Mouse (Mus musculus): ENCODE data around the gene Slc44a5. TPM values are rescaled to one million over a fixed set of nuclear protein-coding genes. Genes with fewer than 3 reads are reported as not detected.

Slc44a5 gene
- total RNA-seq, 1 experiment: 0.09 TPM

DNA sequence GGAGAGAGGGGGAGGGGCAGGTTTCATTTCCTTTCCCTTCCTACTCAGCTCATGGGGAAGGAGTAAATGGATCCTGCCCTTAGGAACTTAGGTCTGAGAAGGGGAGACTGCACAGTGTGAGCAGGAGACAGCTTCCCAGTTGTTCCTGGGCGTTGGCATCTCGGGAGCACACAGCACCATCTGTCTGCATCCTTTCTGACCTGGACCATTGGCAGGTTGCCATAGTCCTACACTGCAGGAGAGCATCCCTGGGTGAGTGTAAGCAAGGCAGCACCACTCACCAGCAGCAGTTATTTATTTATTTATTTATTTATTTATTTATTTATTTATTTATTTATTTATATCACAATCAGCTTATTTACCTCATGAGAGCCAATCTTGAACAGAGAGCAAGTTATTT is 12.4 kb upstream of the Slc44a5 start:
- no peak overlapping the region for H3K27ac ChIP-seq (ENCODE audit: insufficient read depth, low read depth, low read length, poor library complexity, severe bottlenecking)
- TF ChIP-seq ZC3H11A (IDR thresholded peaks at IDR 0.05; ENCODE audit: borderline replicate concordance, low read depth, low read length): no peak
- no peak for TF ChIP-seq CHD2 (IDR thresholded peaks at IDR 0.05; ENCODE audit: low read depth, low read length)
- no peak for TF ChIP-seq MAFK (IDR thresholded peaks at IDR 0.05; ENCODE audit: insufficient read depth, low read depth, low read length)
- TF ChIP-seq HCFC1 (IDR thresholded peaks at IDR 0.05; ENCODE audit: borderline replicate concordance, insufficient read depth, low read length): no peak
- TF ChIP-seq ZNF384 (IDR thresholded peaks at IDR 0.05; ENCODE audit: low read depth, low read length): no peak
- in situ Hi-C loops (cut with MboI; ENCODE audit: low sequenced_read_pairs in 2 of 2, unreplicated experiment in 2 of 2): loop anchor here (10.0 to 25.0 kb wide), 2 partner anchors 264 to 276 kb away; no protein-coding TSS in a partner anchor
- no peaks in the 10 kb centered on the region for H3K36me3 ChIP-seq (ENCODE audit: control insufficient read depth, insufficient read depth, low read length, poor library complexity, severe bottlenecking)
- no peak overlapping the region for H3K4me3 ChIP-seq (ENCODE audit: insufficient read depth in 1 of 2, low read depth in 1 of 2, low read length in 2 of 2, poor library complexity in 1 of 2, severe bottlenecking in 1 of 2)
- no peak for DNase-seq (ENCODE audit: low read depth, low spot score)
- no peak overlapping the region for H3K9ac ChIP-seq (ENCODE audit: insufficient read depth, low read depth, low read length, poor library complexity, severe bottlenecking)
- no peaks in the 10 kb centered on the region for H3K9me3 ChIP-seq (ENCODE audit: control insufficient read depth, insufficient read depth, low read depth, low read length)
- no peaks in the 10 kb centered on the region for H3K4me1 ChIP-seq (ENCODE audit: control insufficient read depth in 2 of 2, insufficient read depth in 2 of 2, low read length in 2 of 2, poor library complexity in 1 of 2)

DNA sequence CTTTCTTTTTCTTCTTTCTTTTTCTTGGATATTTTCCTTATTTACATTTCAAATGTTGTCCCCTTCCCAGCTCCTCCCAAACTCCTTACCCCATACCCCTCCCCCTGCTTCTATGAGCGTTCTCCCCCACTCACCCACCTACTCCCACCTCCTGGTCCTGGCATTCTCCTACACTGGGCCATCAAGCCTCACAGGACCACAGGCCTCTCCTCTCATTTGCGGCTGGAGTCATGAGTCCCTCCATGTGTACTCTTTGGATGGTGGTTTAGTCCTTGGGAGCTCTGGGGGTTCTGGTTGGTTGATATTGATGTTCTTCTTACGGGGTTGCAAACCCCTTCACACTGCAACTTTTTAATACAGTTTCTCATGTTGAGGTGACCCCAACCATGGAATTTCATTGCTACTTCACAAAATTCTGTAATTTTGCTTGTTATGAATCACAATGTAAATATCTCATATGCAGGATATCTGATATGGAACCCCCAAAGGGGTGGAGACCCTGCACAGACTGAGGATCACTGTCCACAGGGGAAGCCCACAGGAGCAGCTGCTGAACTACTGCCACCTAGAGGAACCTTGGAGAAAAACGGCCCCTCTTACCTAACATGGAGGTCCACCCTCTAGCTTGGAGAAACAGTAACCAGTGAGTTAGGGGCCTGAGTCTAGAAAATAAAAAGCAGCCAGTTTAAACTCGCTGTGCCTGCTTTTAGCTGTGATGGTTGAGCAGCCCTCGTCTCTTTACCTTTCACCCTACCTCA is 11.4 kb upstream of the Slc44a5 start:
- in situ Hi-C loops (cut with MboI; ENCODE audit: low sequenced_read_pairs in 2 of 2, unreplicated experiment in 2 of 2): loop anchor here (10.0 to 25.0 kb wide), 2 partner anchors 263 to 275 kb away; no protein-coding TSS in a partner anchor
- TF ChIP-seq ZC3H11A (IDR thresholded peaks at IDR 0.05; ENCODE audit: borderline replicate concordance, low read depth, low read length) (no peak), MAFK (IDR thresholded peaks at IDR 0.05; ENCODE audit: insufficient read depth, low read depth, low read length) (no peak), HCFC1 (IDR thresholded peaks at IDR 0.05; ENCODE audit: borderline replicate concordance, insufficient read depth, low read length) (no peak), ZNF384 (IDR thresholded peaks at IDR 0.05; ENCODE audit: low read depth, low read length) (no peak), CHD2 (IDR thresholded peaks at IDR 0.05; ENCODE audit: low read depth, low read length) (no peak)
- H3K9me3 ChIP-seq (ENCODE audit: control insufficient read depth, insufficient read depth, low read depth, low read length): no peaks in the 10 kb centered on the region
- no peaks in the 10 kb centered on the region for H3K4me1 ChIP-seq (ENCODE audit: control insufficient read depth in 2 of 2, insufficient read depth in 2 of 2, low read length in 2 of 2, poor library complexity in 1 of 2)
- H3K4me3 ChIP-seq (ENCODE audit: insufficient read depth in 1 of 2, low read depth in 1 of 2, low read length in 2 of 2, poor library complexity in 1 of 2, severe bottlenecking in 1 of 2): no peak overlapping the region
- no peak overlapping the region for H3K9ac ChIP-seq (ENCODE audit: insufficient read depth, low read depth, low read length, poor library complexity, severe bottlenecking)
- no peaks in the 10 kb centered on the region for H3K36me3 ChIP-seq (ENCODE audit: control insufficient read depth, insufficient read depth, low read length, poor library complexity, severe bottlenecking)
- DNase-seq (ENCODE audit: low read depth, low spot score): no peak
- no peak overlapping the region for H3K27ac ChIP-seq (ENCODE audit: insufficient read depth, low read depth, low read length, poor library complexity, severe bottlenecking)

DNA sequence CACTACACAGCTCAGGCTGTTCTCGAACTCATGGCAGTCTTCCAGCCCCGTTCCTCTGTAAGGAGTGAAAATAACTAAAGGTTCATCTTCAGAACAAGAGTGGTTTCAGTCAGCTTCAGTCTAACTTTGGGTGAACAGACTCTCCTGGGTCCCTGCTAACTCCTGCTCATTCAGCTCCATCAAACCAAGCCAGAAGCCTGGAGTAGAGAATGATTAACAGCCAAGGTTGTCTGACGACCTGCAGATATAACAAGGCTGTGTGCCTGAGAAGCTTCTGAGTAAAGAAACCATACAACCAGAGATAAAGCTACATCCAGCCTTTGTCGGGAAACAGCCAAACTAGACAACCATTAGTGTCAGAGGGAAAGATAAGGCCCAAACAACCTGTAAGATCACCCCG is 5.8 kb upstream of the Slc44a5 start:
- H3K4me1 ChIP-seq (ENCODE audit: control insufficient read depth in 2 of 2, insufficient read depth in 2 of 2, low read length in 2 of 2, poor library complexity in 1 of 2): no peaks in the 10 kb centered on the region
- H3K27ac ChIP-seq (ENCODE audit: insufficient read depth, low read depth, low read length, poor library complexity, severe bottlenecking): no peak overlapping the region
- in situ Hi-C loops (cut with MboI; ENCODE audit: low sequenced_read_pairs in 2 of 2, unreplicated experiment in 2 of 2): loop anchor here (10.0 to 25.0 kb wide), 2 partner anchors 257 to 270 kb away; no protein-coding TSS in a partner anchor
- DNase-seq (ENCODE audit: low read depth, low spot score): no peak
- H3K9ac ChIP-seq (ENCODE audit: insufficient read depth, low read depth, low read length, poor library complexity, severe bottlenecking): no peak overlapping the region
- TF ChIP-seq HCFC1 (IDR thresholded peaks at IDR 0.05; ENCODE audit: borderline replicate concordance, insufficient read depth, low read length) (no peak), MAFK (IDR thresholded peaks at IDR 0.05; ENCODE audit: insufficient read depth, low read depth, low read length) (no peak), ZC3H11A (IDR thresholded peaks at IDR 0.05; ENCODE audit: borderline replicate concordance, low read depth, low read length) (no peak), ZNF384 (IDR thresholded peaks at IDR 0.05; ENCODE audit: low read depth, low read length) (no peak), CHD2 (IDR thresholded peaks at IDR 0.05; ENCODE audit: low read depth, low read length) (no peak)
- H3K36me3 ChIP-seq (ENCODE audit: control insufficient read depth, insufficient read depth, low read length, poor library complexity, severe bottlenecking): no peaks in the 10 kb centered on the region
- H3K9me3 ChIP-seq (ENCODE audit: control insufficient read depth, insufficient read depth, low read depth, low read length): no peaks in the 10 kb centered on the region
- no peak overlapping the region for H3K4me3 ChIP-seq (ENCODE audit: insufficient read depth in 1 of 2, low read depth in 1 of 2, low read length in 2 of 2, poor library complexity in 1 of 2, severe bottlenecking in 1 of 2)

DNA sequence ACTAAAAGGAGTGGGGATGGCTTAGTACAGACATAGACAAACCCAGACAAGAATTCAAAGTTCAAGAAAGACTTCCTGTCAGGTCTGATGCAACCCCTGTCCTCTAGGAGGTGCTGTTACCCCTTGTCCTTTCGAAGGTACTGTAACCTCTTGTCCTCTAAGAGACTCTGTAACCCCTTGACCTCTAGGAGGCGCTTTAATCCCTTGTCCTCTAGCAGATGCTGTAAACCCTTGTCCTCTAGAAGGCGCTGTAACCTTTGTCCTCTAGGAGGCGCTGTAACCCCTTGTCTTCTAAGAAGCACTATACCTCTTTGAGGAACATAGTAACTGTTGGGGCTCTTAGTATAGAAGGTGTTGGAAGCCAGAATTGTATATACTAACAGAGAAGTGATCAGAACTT is 4.7 kb upstream of the Slc44a5 start:
- TF ChIP-seq MAFK (IDR thresholded peaks at IDR 0.05; ENCODE audit: insufficient read depth, low read depth, low read length) (no peak), ZC3H11A (IDR thresholded peaks at IDR 0.05; ENCODE audit: borderline replicate concordance, low read depth, low read length) (peak; percentile 52; the same call in 1 of the 2 replicates), CHD2 (IDR thresholded peaks at IDR 0.05; ENCODE audit: low read depth, low read length) (no peak), HCFC1 (IDR thresholded peaks at IDR 0.05; ENCODE audit: borderline replicate concordance, insufficient read depth, low read length) (no peak), ZNF384 (IDR thresholded peaks at IDR 0.05; ENCODE audit: low read depth, low read length) (0 out of 2 replicates have a peak, but pooled peaks have one; percentile 27)
- Histone ChIP-seq H3K27ac (ENCODE audit: insufficient read depth, low read depth, low read length, poor library complexity, severe bottlenecking) (no peak overlapping the region), H3K9ac (ENCODE audit: insufficient read depth, low read depth, low read length, poor library complexity, severe bottlenecking) (no peak overlapping the region), H3K4me1 (ENCODE audit: control insufficient read depth in 2 of 2, insufficient read depth in 2 of 2, low read length in 2 of 2, poor library complexity in 1 of 2) (no peaks in the 10 kb centered on the region), H3K9me3 (ENCODE audit: control insufficient read depth, insufficient read depth, low read depth, low read length) (no peaks in the 10 kb centered on the region), H3K4me3 (ENCODE audit: insufficient read depth in 1 of 2, low read depth in 1 of 2, low read length in 2 of 2, poor library complexity in 1 of 2, severe bottlenecking in 1 of 2) (no peak overlapping the region), H3K36me3 (ENCODE audit: control insufficient read depth, insufficient read depth, low read length, poor library complexity, severe bottlenecking) (no peaks in the 10 kb centered on the region)
- peak; percentile 82 for DNase-seq (ENCODE audit: low read depth, low spot score)
- in situ Hi-C loops (cut with MboI; ENCODE audit: low sequenced_read_pairs in 2 of 2, unreplicated experiment in 2 of 2): loop anchor here (10.0 to 25.0 kb wide), 2 partner anchors 256 to 269 kb away; no protein-coding TSS in a partner anchor
